Mouse (Mus musculus): ENCODE results near the gene Folr2. TPM values are rescaled to one million over a fixed set of nuclear protein-coding genes. Genes with fewer than 3 reads are reported as not detected.
A peak's percentile ranks its signal among the peaks of the same experiment; 100 is the strongest.

Gene Folr2
- polyA plus RNA-seq, 1 experiment from 2014 or later, result 1.5 TPM

DNA sequence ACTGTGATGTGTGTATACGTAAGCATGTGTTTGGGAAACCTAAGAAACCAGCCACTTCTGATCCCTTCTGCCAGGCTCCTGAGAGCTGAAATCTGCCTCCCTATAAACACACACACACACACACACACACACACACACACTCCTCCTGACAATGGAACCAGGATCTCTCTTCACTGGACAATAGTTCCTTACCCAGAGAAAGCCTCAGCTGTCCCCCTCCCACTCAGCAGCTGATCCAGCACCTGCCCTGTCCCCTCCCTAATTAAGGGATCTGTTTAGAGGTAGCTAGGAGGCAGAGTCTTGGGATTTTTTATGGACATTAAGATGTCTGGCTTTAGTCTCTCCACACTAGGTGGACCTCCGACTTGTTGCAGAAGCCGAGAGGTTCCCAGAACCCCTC is 22.1 kb downstream of the Folr2 start:
- H3K27ac ChIP-seq (ENCODE audit: low read depth, low read length), result no peak overlapping the region
- H3K9me3 ChIP-seq (ENCODE audit: control insufficient read depth, low read length), result no peaks in the 10 kb centered on the region
- peak; percentile 80 for DNase-seq (ENCODE audit: low spot score, missing footprints)

DNA sequence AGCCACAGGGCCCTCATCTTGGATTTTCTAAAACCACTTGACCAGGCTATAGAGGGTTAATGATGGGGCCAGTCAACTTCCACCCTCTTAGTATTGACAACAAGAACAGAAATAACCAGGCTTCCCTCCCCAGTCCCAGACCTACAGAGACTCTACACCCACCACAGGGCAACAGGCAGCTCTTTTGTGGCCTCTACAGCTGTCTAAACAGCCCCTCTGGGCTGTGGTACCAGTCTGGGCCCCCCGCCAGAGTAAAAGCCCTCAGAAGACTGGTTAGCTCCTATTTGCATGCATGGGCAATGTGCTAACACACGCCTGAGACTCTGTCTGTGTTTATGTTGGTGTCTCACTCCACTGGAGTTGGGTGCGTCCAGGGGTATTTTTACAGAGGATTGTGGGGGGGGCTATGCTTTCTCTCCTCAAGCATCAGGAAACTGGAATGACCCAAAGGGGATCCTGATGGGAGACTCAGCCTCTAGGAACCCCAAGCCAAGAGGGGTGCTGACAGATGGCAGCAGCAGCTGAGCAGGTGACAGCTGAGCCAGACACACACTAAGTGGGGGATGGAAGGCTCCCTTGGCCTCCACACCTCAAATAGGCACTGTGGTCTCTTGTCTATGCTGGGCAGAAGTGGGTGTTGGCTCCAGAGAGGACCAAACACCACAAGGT is 22.9 kb downstream of the Folr2 start:
- Histone ChIP-seq H3K36me3 (ENCODE audit: control insufficient read depth, insufficient read depth, low read length) (peaks cover 33% of the 10 kb centered on the region), H3K4me1 (ENCODE audit: control insufficient read depth, insufficient read depth, low read length) (peaks cover 22% of the 10 kb centered on the region)

More for the DNA sequence above, 22.1 kb downstream of the Folr2 start:
- Histone ChIP-seq H3K4me3 (ENCODE audit: low read depth, low read length) (0 out of 2 replicates have a peak overlapping the region, but pooled peaks have one; percentile 84), H3K36me3 (ENCODE audit: control insufficient read depth, insufficient read depth, low read length) (peaks cover 30% of the 10 kb centered on the region), H3K27me3 (ENCODE audit: control insufficient read depth, insufficient read depth, low read length) (no peaks in the 10 kb centered on the region), H3K9ac (ENCODE audit: low read length) (peak overlapping the region; percentile 36; the same call in 1 of the 2 replicates), H3K4me1 (ENCODE audit: control insufficient read depth, insufficient read depth, low read length) (peaks cover 22% of the 10 kb centered on the region), H3K4me2 (peak overlapping the region; percentile 85)
- WGBS, result 51% methylated on average over 3 of the region's 3 CpGs
- no peak for ATAC-seq (ENCODE audit: low FRiP score)

DNA sequence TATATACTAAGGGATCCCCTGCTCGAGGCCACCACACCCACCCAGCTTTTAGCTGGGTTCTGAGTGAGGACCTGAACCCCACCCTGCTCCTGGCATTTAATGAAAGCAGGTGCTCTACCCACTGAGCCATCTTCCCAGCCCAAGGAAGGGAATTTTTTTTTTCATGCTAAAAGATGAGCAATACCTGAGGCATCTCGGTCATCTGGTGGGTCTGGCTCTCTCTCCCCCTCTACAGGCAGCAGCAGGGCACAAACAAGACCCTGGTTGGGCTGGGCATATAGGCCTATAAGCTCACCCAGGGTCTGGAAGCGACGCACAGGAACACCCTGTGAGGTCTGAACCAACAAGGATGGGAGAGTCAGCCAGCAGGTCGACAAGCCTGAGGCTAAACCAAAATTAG is 23.6 kb downstream of the Folr2 start:
- H3K9me3 ChIP-seq (ENCODE audit: control insufficient read depth, low read length), result no peaks in the 10 kb centered on the region
- H3K36me3 ChIP-seq (ENCODE audit: control insufficient read depth, insufficient read depth, low read length), result peaks cover 36% of the 10 kb centered on the region
- DNase-seq (ENCODE audit: low spot score, missing footprints) (peak; percentile 21), ATAC-seq (ENCODE audit: low FRiP score) (no peak)
- peaks cover 17% of the 10 kb centered on the region for H3K4me1 ChIP-seq (ENCODE audit: control insufficient read depth, insufficient read depth, low read length)
- H3K27me3 ChIP-seq (ENCODE audit: control insufficient read depth, insufficient read depth, low read length), result no peaks in the 10 kb centered on the region
- WGBS, result 74% methylated on average over 5 of the region's 5 CpGs
- H3K4me2 ChIP-seq, result no peak overlapping the region
- H3K9ac ChIP-seq (ENCODE audit: low read length), result no peak overlapping the region
- no peak overlapping the region for H3K4me3 ChIP-seq (ENCODE audit: low read depth, low read length)
- no peak overlapping the region for H3K27ac ChIP-seq (ENCODE audit: low read depth, low read length)

More for the DNA sequence above, 22.9 kb downstream of the Folr2 start:
- no peak for ATAC-seq (ENCODE audit: low FRiP score)
- DNase-seq (ENCODE audit: low spot score, missing footprints), result peak; percentile 81
- Histone ChIP-seq H3K4me2 (no peak overlapping the region; the same call in none of the 2 replicates), H3K27me3 (ENCODE audit: control insufficient read depth, insufficient read depth, low read length) (no peaks in the 10 kb centered on the region), H3K27ac (ENCODE audit: low read depth, low read length) (peak overlapping the region; percentile 59), H3K4me3 (ENCODE audit: low read depth, low read length) (no peak overlapping the region), H3K9me3 (ENCODE audit: control insufficient read depth, low read length) (no peaks in the 10 kb centered on the region), H3K9ac (ENCODE audit: low read length) (peak overlapping the region; percentile 36; the same call in 1 of the 2 replicates)
- 57% methylated on average over 3 of the region's 3 CpGs for WGBS

DNA sequence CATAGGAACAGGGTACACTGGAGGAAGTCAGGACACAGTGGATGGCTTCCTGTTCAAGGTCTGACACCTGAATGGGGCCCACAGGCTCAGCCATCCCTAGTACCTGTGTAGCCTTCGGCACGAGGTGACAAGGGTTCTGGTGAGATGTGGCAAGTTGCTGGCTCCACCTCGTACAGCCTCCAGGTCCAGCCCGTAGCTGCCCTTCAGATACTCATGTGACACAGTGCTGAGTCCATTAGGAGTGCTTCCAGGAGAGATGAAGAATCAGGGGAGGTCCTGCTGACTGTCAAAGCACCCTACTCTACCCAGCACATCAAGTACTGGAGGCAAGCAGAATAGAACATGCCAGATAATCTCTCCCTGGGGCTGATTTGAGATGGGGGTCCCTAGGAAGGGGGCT is 24.6 kb downstream of the Folr2 start:
- ATAC-seq (ENCODE audit: low FRiP score) (no peak), DNase-seq (ENCODE audit: low spot score, missing footprints) (peak; percentile 76)
- no peak overlapping the region for H3K4me3 ChIP-seq (ENCODE audit: low read depth, low read length)
- H3K4me2 ChIP-seq, result no peak overlapping the region
- no peaks in the 10 kb centered on the region for H3K27me3 ChIP-seq (ENCODE audit: control insufficient read depth, insufficient read depth, low read length)
- 91% methylated on average over 4 of the region's 4 CpGs for WGBS
- no peaks in the 10 kb centered on the region for H3K9me3 ChIP-seq (ENCODE audit: control insufficient read depth, low read length)
- no peak overlapping the region for H3K9ac ChIP-seq (ENCODE audit: low read length)
- H3K4me1 ChIP-seq (ENCODE audit: control insufficient read depth, insufficient read depth, low read length), result peaks cover 17% of the 10 kb centered on the region
- peaks cover 38% of the 10 kb centered on the region for H3K36me3 ChIP-seq (ENCODE audit: control insufficient read depth, insufficient read depth, low read length)
- no peak overlapping the region for H3K27ac ChIP-seq (ENCODE audit: low read depth, low read length)

DNA sequence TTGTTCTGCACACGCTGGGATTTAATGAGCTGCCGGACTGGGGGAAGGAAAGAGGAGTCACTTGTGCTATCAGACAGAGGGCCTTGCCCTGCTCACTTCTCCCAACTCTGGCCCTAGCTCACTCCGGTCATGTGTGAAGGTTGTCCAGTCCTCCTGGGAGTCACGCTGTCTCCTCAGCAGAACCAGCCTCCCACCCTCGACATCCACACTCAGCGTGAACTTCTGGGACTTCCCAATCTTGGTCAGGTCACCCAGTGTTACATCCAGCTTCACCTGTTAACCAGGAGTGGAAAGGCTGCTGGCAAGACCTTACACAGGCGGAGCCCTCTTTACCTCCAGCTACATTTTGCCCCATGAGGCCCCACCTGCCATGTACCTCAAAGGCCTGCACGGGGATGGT is 25.6 kb downstream of the Folr2 start:
- peaks cover 17% of the 10 kb centered on the region; the same call in 1 of the 2 replicates for H3K4me1 ChIP-seq (ENCODE audit: control insufficient read depth, insufficient read depth, low read length)
- H3K27me3 ChIP-seq (ENCODE audit: control insufficient read depth, insufficient read depth, low read length), result no peaks in the 10 kb centered on the region
- DNase-seq (ENCODE audit: low spot score, missing footprints) (peak; percentile 37), ATAC-seq (ENCODE audit: low FRiP score) (no peak)
- H3K9me3 ChIP-seq (ENCODE audit: control insufficient read depth, low read length), result no peaks in the 10 kb centered on the region
- no peak overlapping the region for H3K9ac ChIP-seq (ENCODE audit: low read length)
- H3K36me3 ChIP-seq (ENCODE audit: control insufficient read depth, insufficient read depth, low read length), result peaks cover 42% of the 10 kb centered on the region
- H3K4me3 ChIP-seq (ENCODE audit: low read depth, low read length), result no peak overlapping the region
- H3K4me2 ChIP-seq, result no peak overlapping the region
- WGBS, result 92% methylated on average over 8 of the region's 8 CpGs
- no peak overlapping the region for H3K27ac ChIP-seq (ENCODE audit: low read depth, low read length)

DNA sequence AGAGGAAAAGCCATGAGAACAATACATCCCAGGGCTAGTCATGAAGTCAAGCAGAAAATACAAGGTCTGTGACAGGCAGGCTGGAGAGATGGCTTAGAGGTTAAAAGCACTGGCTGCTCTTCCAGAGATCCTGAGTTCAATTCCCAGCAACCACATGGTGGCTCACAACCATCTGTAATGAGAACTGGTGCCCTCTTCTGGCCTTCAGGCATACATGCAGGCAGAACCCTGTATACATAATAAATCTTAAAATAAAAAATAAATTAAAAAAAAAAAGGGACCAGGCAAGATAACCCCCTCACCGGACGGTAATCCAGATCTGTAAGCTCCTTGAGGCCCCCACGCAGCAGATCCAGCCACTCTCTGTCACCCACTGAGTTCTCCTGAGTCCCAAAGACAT is 26.6 kb downstream of the Folr2 start:
- ATAC-seq (ENCODE audit: low FRiP score), result no peak
- Histone ChIP-seq H3K9ac (ENCODE audit: low read length) (no peak overlapping the region), H3K9me3 (ENCODE audit: control insufficient read depth, low read length) (no peaks in the 10 kb centered on the region), H3K36me3 (ENCODE audit: control insufficient read depth, insufficient read depth, low read length) (peaks cover 50% of the 10 kb centered on the region), H3K4me2 (no peak overlapping the region), H3K27me3 (ENCODE audit: control insufficient read depth, insufficient read depth, low read length) (no peaks in the 10 kb centered on the region), H3K4me3 (ENCODE audit: low read depth, low read length) (no peak overlapping the region), H3K4me1 (ENCODE audit: control insufficient read depth, insufficient read depth, low read length) (peaks cover 15% of the 10 kb centered on the region; the same call in 1 of the 2 replicates), H3K27ac (ENCODE audit: low read depth, low read length) (no peak overlapping the region)
- 92% methylated on average over 3 of the region's 3 CpGs for WGBS
- no peak for DNase-seq (ENCODE audit: low spot score, missing footprints)

DNA sequence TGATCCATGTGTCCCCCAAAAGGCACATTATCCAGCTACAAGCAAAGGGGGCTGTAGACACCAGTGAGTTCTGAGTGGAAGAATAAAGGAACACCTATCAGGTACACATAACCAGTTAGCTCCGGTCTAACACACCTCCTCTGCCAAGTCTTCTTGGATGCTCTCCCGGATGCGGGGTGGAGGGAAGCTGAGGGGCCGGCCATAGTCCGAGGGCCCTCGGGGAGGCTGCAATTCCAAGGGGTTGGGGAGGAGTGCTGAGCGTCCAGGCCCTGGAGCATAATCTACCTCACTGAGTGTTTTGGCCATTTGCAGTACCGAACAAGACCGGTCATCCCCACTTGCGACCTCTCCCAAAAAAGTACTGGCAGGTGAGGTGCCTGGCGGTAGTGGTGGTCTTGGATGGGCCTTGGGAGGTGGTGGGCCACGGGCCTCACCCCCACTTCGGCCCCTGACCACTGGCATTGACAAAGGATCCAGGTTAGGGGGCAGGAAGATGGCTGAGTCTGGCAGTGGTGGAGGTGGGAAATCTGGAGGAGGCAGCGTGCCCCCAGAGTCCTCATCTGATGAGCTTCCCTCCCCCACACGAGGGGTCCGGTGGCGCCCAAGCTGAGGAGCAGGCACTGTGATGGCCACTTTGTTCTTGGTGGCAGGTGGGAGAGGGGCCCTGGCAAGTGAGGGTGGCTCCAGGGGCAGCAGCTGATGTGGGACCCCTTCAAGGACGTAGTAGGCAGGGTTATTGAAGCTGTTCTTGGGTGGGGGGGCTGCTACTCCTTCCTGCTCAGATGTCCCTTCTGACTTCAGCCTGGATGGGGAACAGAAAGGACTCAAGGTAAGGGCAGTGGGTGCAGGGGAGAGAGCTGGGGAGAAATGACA is 33.0 kb downstream of the Folr2 start:
- no peak for ATAC-seq (ENCODE audit: low FRiP score)
- WGBS, result 86% methylated on average over 18 of the region's 18 CpGs

DNA sequence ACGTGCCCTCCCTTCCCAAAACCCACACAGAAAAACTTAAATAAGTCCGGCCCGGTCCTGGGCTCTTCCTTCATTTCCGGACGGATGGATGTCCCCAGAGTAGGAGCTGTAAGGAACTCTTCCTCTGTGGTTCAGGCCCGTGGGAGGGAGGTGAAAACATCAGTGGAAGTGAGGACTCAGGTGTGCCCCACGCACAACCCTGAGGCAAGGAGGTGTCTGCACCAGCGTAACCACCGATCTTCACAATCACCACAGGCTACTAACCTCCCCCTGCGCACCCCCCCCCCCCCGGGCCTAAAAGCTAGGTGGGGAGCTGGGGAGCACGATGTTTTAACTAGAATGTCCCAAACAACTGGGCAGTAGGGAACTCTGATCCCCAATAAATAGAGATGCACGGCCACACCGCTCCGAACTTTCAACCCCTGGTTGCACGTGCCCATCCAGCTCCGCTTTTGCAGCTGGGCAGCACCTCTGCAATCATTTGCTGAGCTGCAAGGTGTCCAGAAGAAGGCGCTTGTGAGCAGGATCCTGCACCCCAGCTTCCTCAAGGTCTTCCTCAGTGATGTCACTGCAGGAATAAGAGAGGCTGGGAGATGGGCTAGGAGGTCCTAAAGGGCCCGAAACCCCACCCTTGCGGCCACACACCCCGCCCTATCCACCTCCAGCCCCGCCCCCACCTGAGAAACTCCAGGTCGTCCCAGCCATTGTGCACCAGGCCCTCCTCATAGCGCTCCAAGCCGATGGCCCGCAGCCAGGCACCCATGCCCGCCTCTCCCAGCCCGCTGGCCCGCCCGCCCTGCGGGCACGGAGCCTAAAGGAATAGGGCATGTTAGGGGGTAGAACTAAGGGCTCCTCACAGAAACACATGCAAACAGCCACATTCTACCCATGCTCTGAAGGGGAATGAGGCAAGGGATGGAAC is 33.9 kb downstream of the Folr2 start:
- 30% methylated on average over 32 of the region's 32 CpGs for WGBS
- H3K27ac ChIP-seq (ENCODE audit: low read depth, low read length), result no peak overlapping the region
- peaks cover 18% of the 10 kb centered on the region for H3K4me1 ChIP-seq (ENCODE audit: control insufficient read depth, insufficient read depth, low read length)
- ATAC-seq (ENCODE audit: low FRiP score) (peak; percentile 16), DNase-seq (ENCODE audit: low spot score, missing footprints) (peak; percentile 92)
- H3K4me2 ChIP-seq, result no peak overlapping the region
- peaks cover 11% of the 10 kb centered on the region for H3K36me3 ChIP-seq (ENCODE audit: control insufficient read depth, insufficient read depth, low read length)
- H3K27me3 ChIP-seq (ENCODE audit: control insufficient read depth, insufficient read depth, low read length), result peaks cover 44% of the 10 kb centered on the region
- no peak overlapping the region for H3K9ac ChIP-seq (ENCODE audit: low read length)
- H3K4me3 ChIP-seq (ENCODE audit: low read depth, low read length), result no peak overlapping the region
- no peaks in the 10 kb centered on the region for H3K9me3 ChIP-seq (ENCODE audit: control insufficient read depth, low read length)

More for the DNA sequence above, 33.0 kb downstream of the Folr2 start:
- Histone ChIP-seq H3K36me3 (ENCODE audit: control insufficient read depth, insufficient read depth, low read length) (peaks cover 16% of the 10 kb centered on the region), H3K27ac (ENCODE audit: low read depth, low read length) (no peak overlapping the region), H3K4me3 (ENCODE audit: low read depth, low read length) (no peak overlapping the region), H3K9me3 (ENCODE audit: control insufficient read depth, low read length) (no peaks in the 10 kb centered on the region), H3K4me1 (ENCODE audit: control insufficient read depth, insufficient read depth, low read length) (peaks cover 13% of the 10 kb centered on the region), H3K9ac (ENCODE audit: low read length) (no peak overlapping the region), H3K27me3 (ENCODE audit: control insufficient read depth, insufficient read depth, low read length) (peaks cover 35% of the 10 kb centered on the region), H3K4me2 (no peak overlapping the region)
- DNase-seq (ENCODE audit: low spot score, missing footprints), result peak; percentile 87
